Mouse (Mus musculus): Measurements from ENCODE around the gene Ddx4. TPM values are rescaled to one million over a fixed set of nuclear protein-coding genes. Genes with fewer than 3 reads are reported as not detected.

Ddx4 gene
- polyA plus RNA-seq, 1 experiment from 2014 or later = 1.1 TPM

GRCm38 (mm10) chr13:112551641-112552548 lies 100.4 kb downstream of the Ddx4 start:
- ATAC-seq (ENCODE audit: insufficient number of reproducible peaks, low FRiP score) = no peak
- H3K4me3 ChIP-seq = no peak overlapping the region
- H3K27me3 ChIP-seq (replicated peaks) = no peaks in the 10 kb centered on the region
- no peak overlapping the region for H3K9ac ChIP-seq
- no peak overlapping the region for H3K27ac ChIP-seq (ENCODE audit: poor library complexity, severe bottlenecking)
- no peaks in the 10 kb centered on the region for H3K36me3 ChIP-seq
- H3K4me1 ChIP-seq (replicated peaks) = no peaks in the 10 kb centered on the region
- no peak overlapping the region for H3K4me2 ChIP-seq
- no peaks in the 10 kb centered on the region for H3K9me3 ChIP-seq (replicated peaks)
- 65% methylated on average over 7 of the region's 7 CpGs for WGBS

Other genes with a start within 250 kb of the Ddx4 start
- gene Il6st, start 188.4 kb downstream of the Ddx4 start, polyA plus RNA-seq (2016; fragmentation: Nextera tagmentation; extraction: Ambion mirVana) = 79.3 and 84.2 TPM in 2 replicates
- 0.11 and 0.13 TPM in 2 replicates for gene Il31ra, start 58.1 kb downstream of the Ddx4 start, polyA plus RNA-seq (2016; fragmentation: Nextera tagmentation; extraction: Ambion mirVana)
- 12.9 and 13.7 TPM in 2 replicates for gene Slc38a9, start 8.3 kb upstream of the Ddx4 start, polyA plus RNA-seq (2016; fragmentation: Nextera tagmentation; extraction: Ambion mirVana)
- 46.9 and 49.0 TPM in 2 replicates for gene Plpp1, start 148.3 kb upstream of the Ddx4 start, polyA plus RNA-seq (2016; fragmentation: Nextera tagmentation; extraction: Ambion mirVana)

Measured in heart, embryonic 12.5 days (tissue).